Mouse (Mus musculus) MEL (cell line): Measurements from ENCODE around the gene Gm10188. TPM values are rescaled to one million over a fixed set of nuclear protein-coding genes. Genes with fewer than 3 reads are reported as not detected.

Experiments used
- DNase-seq: peaks from one replicate; pipeline ENCODE4 v3.0.0; 2011; ENCODE audit warnings: low read depth, low spot score
- H3K27ac ChIP-seq: 2 replicates; pipeline ENCODE4 v1.5.1; 2012; ENCODE audit warnings: low read depth, mild to moderate bottlenecking, control low read depth, low read length, moderate library complexity; ENCODE audit not compliant: control insufficient read depth
- H3K27me3 ChIP-seq, 2 experiments: fragments of 150-350 bp in 1 of 2; sonication (generic) in 1 of 2; 2 replicates each; pipeline ENCODE4 v1.6.1; 2012; ENCODE audit warnings: low read length in 2 of 2, mild to moderate bottlenecking in 2 of 2, improper control_type of control experiment in 1 of 2, moderate library complexity in 1 of 2; ENCODE audit not compliant: insufficient read depth in 2 of 2, control insufficient read depth in 1 of 2
- H3K36me3 ChIP-seq, 2 experiments: 2 replicates each; pipeline ENCODE4 v1.6.1; 2012 to 2014; ENCODE audit warnings: low read length in 2 of 2, improper control_type of control experiment in 1 of 2, inconsistent platforms in 1 of 2, mild to moderate bottlenecking in 1 of 2; ENCODE audit not compliant: insufficient read depth in 2 of 2, control insufficient read depth in 1 of 2
- H3K4me1 ChIP-seq, 2 experiments: fragments of 150-350 bp in 1 of 2; sonication (generic) in 1 of 2; 2 replicates each; pipeline ENCODE4 v1.6.1; 2012; ENCODE audit warnings: low read length in 2 of 2, improper control_type of control experiment in 1 of 2, mild to moderate bottlenecking in 1 of 2; ENCODE audit not compliant: insufficient read depth in 2 of 2, control insufficient read depth in 1 of 2
- H3K4me3 ChIP-seq, 2 experiments: fragments of 150-350 bp in 1 of 2; sonication (generic) in 1 of 2; 2 replicates each; pipeline ENCODE4 v1.5.1; 2012; ENCODE audit warnings: low read depth in 2 of 2, low read length in 2 of 2, mild to moderate bottlenecking in 2 of 2, moderate library complexity in 2 of 2, control low read depth in 1 of 2, improper control_type of control experiment in 1 of 2; ENCODE audit not compliant: control insufficient read depth in 1 of 2, insufficient read depth in 1 of 2
- H3K79me2 ChIP-seq: 2 replicates; pipeline ENCODE4 v1.6.1; 2012; ENCODE audit warnings: mild to moderate bottlenecking, low read length, moderate library complexity; ENCODE audit not compliant: control insufficient read depth, poor library complexity, insufficient read depth
- H3K9ac ChIP-seq: 2 replicates; pipeline ENCODE4 v1.6.1; 2012; ENCODE audit warnings: low read depth, mild to moderate bottlenecking, control low read depth, low read length, moderate library complexity; ENCODE audit not compliant: control insufficient read depth, poor library complexity, severe bottlenecking
- H3K9me3 ChIP-seq: fragments of 150-350 bp; sonication (generic); replicated peaks from 2 replicates; pipeline ENCODE4 v1.6.1; 2012; ENCODE audit warnings: mild to moderate bottlenecking, low read length, improper control_type of control experiment, moderate library complexity; ENCODE audit not compliant: insufficient read depth
- CHD2 ChIP-seq: IDR thresholded peaks from 2 replicates; pipeline ENCODE4 v1.6.1; 2011; ENCODE audit warnings: low read length, improper control_type of control experiment
- E2F4 ChIP-seq: IDR thresholded peaks from 2 replicates; pipeline ENCODE4 v1.6.1; 2011; ENCODE audit warnings: low read depth, low read length, improper control_type of control experiment, borderline replicate concordance
- ETS1 ChIP-seq: IDR thresholded peaks from 2 replicates; pipeline ENCODE4 v1.6.1; 2012; ENCODE audit warnings: low read depth, mild to moderate bottlenecking, inconsistent platforms, low read length, improper control_type of control experiment, moderate library complexity
- GATA1 ChIP-seq: IDR thresholded peaks from 2 replicates; pipeline ENCODE4 v1.6.1; 2011; ENCODE audit warnings: low read depth, low read length, improper control_type of control experiment
- HCFC1 ChIP-seq: IDR thresholded peaks from 2 replicates; pipeline ENCODE4 v1.6.1; 2012; ENCODE audit warnings: low read depth, mild to moderate bottlenecking, inconsistent platforms, low read length, improper control_type of control experiment, moderate library complexity
- JUND ChIP-seq: IDR thresholded peaks from 2 replicates; pipeline ENCODE4 v1.6.1; 2011; ENCODE audit warnings: low read depth, mild to moderate bottlenecking, improper control_type of control experiment, low read length
- KAT2A ChIP-seq: conservative IDR thresholded peaks from 2 replicates; pipeline ENCODE4 v1.6.1; 2012; ENCODE audit warnings: low read depth, low read length, improper control_type of control experiment, inconsistent platforms
- MAFK ChIP-seq: IDR thresholded peaks from 2 replicates; pipeline ENCODE4 v1.6.1; 2011; ENCODE audit warnings: low read depth, mild to moderate bottlenecking, low read length, improper control_type of control experiment, borderline replicate concordance
- MAX ChIP-seq: IDR thresholded peaks from 2 replicates; pipeline ENCODE4 v1.6.1; 2011; ENCODE audit warnings: low read length, improper control_type of control experiment
- MYB ChIP-seq: IDR thresholded peaks from 2 replicates; pipeline ENCODE4 v1.6.1; 2011; ENCODE audit warnings: mild to moderate bottlenecking, low read depth, low read length, improper control_type of control experiment
- MYC ChIP-seq: IDR thresholded peaks from 2 replicates; pipeline ENCODE4 v1.6.1; 2011; ENCODE audit warnings: low read depth, mild to moderate bottlenecking, low read length, improper control_type of control experiment, moderate library complexity
- NELFE ChIP-seq: IDR thresholded peaks from 2 replicates; pipeline ENCODE4 v1.6.1; 2011; ENCODE audit warnings: low read depth, low read length, improper control_type of control experiment
- RAD21 ChIP-seq: IDR thresholded peaks from 2 replicates; pipeline ENCODE4 v1.6.1; 2011; ENCODE audit warnings: mild to moderate bottlenecking, low read depth, low read length, improper control_type of control experiment
- UBTF ChIP-seq: IDR thresholded peaks from 2 replicates; pipeline ENCODE4 v1.6.1; 2012; ENCODE audit warnings: low read depth, mild to moderate bottlenecking, inconsistent platforms, low read length, improper control_type of control experiment, moderate library complexity, borderline replicate concordance; ENCODE audit not compliant: insufficient read depth
- ZMIZ1 ChIP-seq: IDR thresholded peaks from 2 replicates; pipeline ENCODE4 v1.6.1; 2012; ENCODE audit warnings: low read depth, mild to moderate bottlenecking, inconsistent platforms, low read length, improper control_type of control experiment, moderate library complexity
- polyA plus RNA-seq, 2 experiments: library from polyadenylated mRNA; stranded (reverse) in 1 of 2; unstranded in 1 of 2; fragments of >175 nt in 1 of 2; fragments of >200 nt in 1 of 2; gene quantifications; 2 replicates each; pipeline versions ENCODE4 v1.2.1 to v1.2.4; 2012; ENCODE audit warnings: low replicate concordance in 2 of 2, low read depth in 1 of 2; ENCODE audit not compliant: insufficient read length in 2 of 2, insufficient read depth in 1 of 2, missing spikeins in 1 of 2
- total RNA-seq: library from RNA; depleted of rRNA; stranded (reverse); fragments of 300-350 nt; gene quantifications from 2 replicates; pipeline ENCODE4 v1.2.3, GENCODE M21; 2012

Gm10188 gene
- total and polyA plus RNA-seq, 3 experiments, result not detected

DNA sequence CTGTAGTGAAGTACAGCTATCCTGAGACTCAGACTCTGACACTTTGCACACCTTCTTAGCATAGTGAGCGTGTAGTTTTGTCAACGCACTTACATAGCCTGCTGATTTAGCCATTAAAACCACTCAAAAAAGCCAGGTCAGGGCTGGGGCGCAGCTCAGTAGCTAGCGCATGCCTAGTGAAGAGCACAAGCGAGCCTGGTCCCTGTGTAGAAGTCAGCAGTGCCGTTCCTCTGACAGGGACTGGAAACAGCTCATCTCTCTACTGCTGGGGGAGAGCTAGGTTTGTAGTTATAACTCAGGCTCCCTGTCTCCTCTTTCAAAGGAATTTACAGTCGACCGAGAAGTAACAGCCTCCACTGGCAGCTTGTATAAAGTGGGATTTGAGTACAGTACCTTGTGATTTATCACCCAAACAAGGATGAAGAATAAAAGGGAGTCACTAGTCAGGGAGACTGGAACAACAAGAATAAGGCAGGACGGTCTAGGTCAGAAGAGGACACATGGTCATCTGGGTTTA is 5.2 kb upstream of the Gm10188 start:
- Histone ChIP-seq H3K27me3 (peaks cover 9 to 11% of the 10 kb centered on the region in 2 experiments), H3K9ac (no peak overlapping the region)

DNA sequence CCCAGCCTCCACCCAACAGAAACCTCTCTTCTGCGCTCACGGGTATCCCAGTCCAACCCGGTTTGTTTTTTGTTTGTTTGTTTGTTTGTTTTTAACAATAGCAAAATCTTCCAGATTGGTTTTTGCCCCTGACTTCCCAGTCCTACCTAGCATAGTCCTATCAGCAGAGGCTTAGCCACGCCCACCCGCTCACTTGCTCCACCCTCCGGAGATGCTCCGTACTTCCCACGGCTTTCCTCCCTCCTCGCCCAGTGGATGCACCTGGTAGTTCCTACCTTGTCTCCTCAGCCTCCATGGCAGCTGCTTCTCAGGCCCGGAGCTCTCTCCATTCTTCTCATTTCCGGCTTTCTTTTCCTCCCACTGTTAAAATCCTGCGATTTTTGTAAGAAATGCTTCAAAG is 4.0 kb upstream of the Gm10188 start:
- peaks cover 6 to 11% of the 10 kb centered on the region in 2 experiments for H3K27me3 ChIP-seq
- no peaks in the 10 kb centered on the region for H3K9me3 ChIP-seq
- H3K27ac ChIP-seq, result no peak overlapping the region
- no peaks in the 10 kb centered on the region for H3K36me3 ChIP-seq
- H3K4me1 ChIP-seq, result no peaks in the 10 kb centered on the region
- no peak overlapping the region for H3K4me3 ChIP-seq
- TF ChIP-seq NELFE (no peak), ZMIZ1 (no peak), HCFC1 (no peak), CHD2 (no peak), MAX (no peak), MAFK (no peak), ETS1 (no peak), MYC (no peak)
- no peak overlapping the region for H3K9ac ChIP-seq
- DNase-seq, result no peak
- no peaks in the 10 kb centered on the region for H3K79me2 ChIP-seq

More for the DNA sequence above, 5.2 kb upstream of the Gm10188 start:
- Histone ChIP-seq H3K4me3 (no peak overlapping the region), H3K27ac (no peak overlapping the region), H3K79me2 (no peaks in the 10 kb centered on the region), H3K4me1 (no peaks in the 10 kb centered on the region), H3K36me3 (no peaks in the 10 kb centered on the region), H3K9me3 (no peaks in the 10 kb centered on the region)
- no peak for DNase-seq
- TF ChIP-seq RAD21 (no peak), E2F4 (no peak), KAT2A (no peak), JUND (no peak), UBTF (no peak), NELFE (no peak), GATA1 (no peak), HCFC1 (no peak), MYB (no peak)
